Mouse (Mus musculus) liver, postnatal 0 days (tissue): ENCODE results near the gene C1ql4.

Experiments
- CTCF ChIP-seq: sonication (generic); IDR thresholded peaks from 2 replicates; pipeline ENCODE4 v1.5.1; 2016; ENCODE audit warnings: antibody characterized with exemption, low read depth
- EP300 ChIP-seq: IDR thresholded peaks from 2 replicates; pipeline ENCODE4 v1.6.1; 2016; ENCODE audit warnings: antibody characterized with exemption, low read depth, mild to moderate bottlenecking

DNA sequence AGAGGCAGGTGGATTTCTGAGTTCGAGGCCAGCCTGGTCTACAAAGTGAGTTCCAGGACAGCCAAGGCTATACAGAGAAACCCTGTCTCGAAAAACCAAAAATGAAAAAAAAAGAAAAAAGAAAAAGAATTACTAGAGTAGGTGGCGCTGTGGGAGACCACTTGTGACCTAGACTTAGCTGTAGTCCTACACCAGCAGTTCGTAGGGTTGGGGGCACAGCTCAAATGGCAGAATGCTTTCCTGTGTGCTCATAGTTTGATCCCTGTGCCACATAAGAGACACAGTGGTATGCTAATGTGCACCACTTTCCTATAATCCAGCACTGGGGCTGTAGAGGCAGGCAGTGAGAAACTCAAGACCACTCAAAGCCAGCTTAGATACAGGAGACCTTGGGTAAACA lies 48.3 kb downstream of the C1ql4 start:
- TF ChIP-seq EP300 (no peak), CTCF (no peak)
